Mouse (Mus musculus) kidney, adult 2 months (tissue): Measurements from ENCODE around the gene Gatd1. TPM values are rescaled to one million over a fixed set of nuclear protein-coding genes. Genes with fewer than 3 reads are reported as not detected.
A peak's percentile ranks its signal among the peaks of the same experiment; 100 is the strongest.

ENCODE experiments used
- DNase-seq: peaks from one replicate; pipeline ENCODE4 v3.0.0; 2021
- H3K27ac ChIP-seq: fragments of 200-500 bp; 2 replicates; pipeline ENCODE4 v1.5.1; 2012; ENCODE audit warnings: low read depth, low read length, control low read depth, inconsistent platforms; ENCODE audit not compliant: insufficient read depth
- H3K27me3 ChIP-seq: fragments of 200-500 bp; replicated peaks from 2 replicates; pipeline ENCODE4 v1.6.1; 2012; ENCODE audit warnings: mild to moderate bottlenecking, moderate library complexity, low read length, inconsistent platforms; ENCODE audit not compliant: control insufficient read depth, insufficient read depth
- H3K36me3 ChIP-seq: fragments of 200-500 bp; 2 replicates; pipeline ENCODE4 v1.6.1; 2012; ENCODE audit warnings: mild to moderate bottlenecking, moderate library complexity, low read length, inconsistent platforms; ENCODE audit not compliant: control insufficient read depth, insufficient read depth
- H3K4me1 ChIP-seq: fragments of 200-500 bp; 2 replicates; pipeline ENCODE4 v1.6.1; 2011; ENCODE audit warnings: low read length; ENCODE audit not compliant: control insufficient read depth, insufficient read depth
- H3K4me3 ChIP-seq: fragments of 200-500 bp; 2 replicates; pipeline ENCODE4 v1.5.1; 2011; ENCODE audit warnings: mild to moderate bottlenecking, low read depth, low read length, control low read depth; ENCODE audit not compliant: insufficient read depth
- CTCF ChIP-seq: fragments of 200-500 bp; conservative IDR thresholded peaks from 2 replicates; pipeline ENCODE4 v1.5.1; 2011; ENCODE audit warnings: low read depth, mild to moderate bottlenecking, control low read depth, low read length, moderate library complexity, mixed read lengths; ENCODE audit not compliant: insufficient read depth, insufficient read length
- POLR2A ChIP-seq: fragments of 200-500 bp; IDR thresholded peaks from one replicate; pipeline ENCODE4 v1.6.1; 2011; ENCODE audit warnings: low read depth, low read length, control low read depth
- WGBS: fragments of 180-500 bp; shearing (Covaris S2); methylation state at CpG from one replicate; pipeline ENCODE4 v1.1.7; 2018; 5-methylcytosine and 5-hydroxymethylcytosine counted together
- polyA plus RNA-seq: library from polyadenylated mRNA; depleted of rRNA; stranded (reverse); fragments of >200 nt; gene quantifications from 2 replicates; pipeline ENCODE4 v1.2.3, GENCODE M21; 2012

Gatd1 gene
- polyA plus RNA-seq, 1 experiment: 51.7 TPM

DNA sequence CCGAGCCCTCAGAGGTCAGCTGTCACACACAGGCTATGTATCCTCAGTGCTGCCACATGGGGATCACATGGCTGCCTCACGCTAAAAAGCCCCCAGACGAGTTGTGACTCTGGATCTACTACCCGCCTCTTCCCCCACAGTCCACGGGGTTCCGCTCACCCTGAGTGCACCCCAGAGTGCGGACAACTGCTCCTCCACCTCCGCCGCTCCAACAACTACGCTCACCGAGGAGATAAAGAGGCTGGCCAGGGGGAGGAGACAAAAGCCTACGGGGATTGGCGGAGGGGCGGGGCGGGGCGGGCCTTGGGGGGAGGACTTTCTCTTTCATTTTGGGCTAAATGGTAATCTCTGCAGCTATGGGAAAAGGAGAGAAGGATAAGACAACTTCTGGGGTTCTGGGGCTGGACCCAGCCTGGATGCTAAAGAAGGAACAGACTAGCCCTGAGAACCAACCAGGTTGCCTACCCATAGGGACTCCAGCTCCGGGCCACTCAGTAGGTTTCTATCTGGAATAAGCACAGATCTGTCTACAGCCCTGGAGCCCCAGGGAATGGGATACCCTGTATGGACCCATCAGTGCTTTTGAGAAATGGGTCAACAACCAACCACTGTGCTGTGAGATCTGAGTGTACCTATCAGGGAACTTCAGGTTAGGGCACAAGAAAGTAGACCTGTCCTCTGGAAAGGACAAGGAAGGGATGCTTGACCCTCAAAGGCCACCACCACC is 21.4 kb upstream of the Gatd1 start:
- H3K27me3 ChIP-seq: no peaks in the 10 kb centered on the region
- H3K4me3 ChIP-seq: peak overlapping the region; percentile 60
- TF ChIP-seq POLR2A (no peak), CTCF (no peak)
- peaks cover 36% of the 10 kb centered on the region for H3K4me1 ChIP-seq
- peak overlapping the region; percentile 45; the same call in 1 of the 2 replicates for H3K27ac ChIP-seq
- DNase-seq: peak; percentile 72
- no peaks in the 10 kb centered on the region for H3K36me3 ChIP-seq
- WGBS: 6% methylated on average over 17 of the region's 17 CpGs

DNA sequence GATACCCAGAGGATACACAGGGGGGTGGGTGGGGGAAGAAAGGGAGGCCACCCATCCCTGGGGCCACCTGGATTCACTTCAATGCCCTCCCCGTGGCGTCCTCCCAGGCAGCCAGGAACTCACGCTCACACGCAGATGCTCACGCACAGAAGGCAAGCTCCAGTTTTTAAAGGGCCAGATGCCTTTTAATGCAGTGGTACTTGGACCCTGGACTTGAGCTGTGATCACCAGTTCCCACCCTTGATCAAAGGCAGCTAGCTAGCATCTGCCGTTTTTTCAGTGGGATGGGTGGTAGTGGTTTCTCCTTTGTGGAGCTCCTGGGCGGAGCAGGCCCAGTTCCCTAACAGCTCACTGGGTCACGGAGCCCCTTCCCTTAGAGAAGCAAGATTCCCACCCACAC is 20.5 kb upstream of the Gatd1 start:
- WGBS: 21% methylated on average over 8 of the region's 8 CpGs
- Histone ChIP-seq H3K27me3 (no peaks in the 10 kb centered on the region), H3K4me1 (peaks cover 36% of the 10 kb centered on the region), H3K27ac (no peak overlapping the region), H3K4me3 (peak overlapping the region; percentile 60; the same call in 1 of the 2 replicates), H3K36me3 (no peaks in the 10 kb centered on the region)
- DNase-seq: peak; percentile 56
- TF ChIP-seq CTCF (no peak), POLR2A (no peak)

DNA sequence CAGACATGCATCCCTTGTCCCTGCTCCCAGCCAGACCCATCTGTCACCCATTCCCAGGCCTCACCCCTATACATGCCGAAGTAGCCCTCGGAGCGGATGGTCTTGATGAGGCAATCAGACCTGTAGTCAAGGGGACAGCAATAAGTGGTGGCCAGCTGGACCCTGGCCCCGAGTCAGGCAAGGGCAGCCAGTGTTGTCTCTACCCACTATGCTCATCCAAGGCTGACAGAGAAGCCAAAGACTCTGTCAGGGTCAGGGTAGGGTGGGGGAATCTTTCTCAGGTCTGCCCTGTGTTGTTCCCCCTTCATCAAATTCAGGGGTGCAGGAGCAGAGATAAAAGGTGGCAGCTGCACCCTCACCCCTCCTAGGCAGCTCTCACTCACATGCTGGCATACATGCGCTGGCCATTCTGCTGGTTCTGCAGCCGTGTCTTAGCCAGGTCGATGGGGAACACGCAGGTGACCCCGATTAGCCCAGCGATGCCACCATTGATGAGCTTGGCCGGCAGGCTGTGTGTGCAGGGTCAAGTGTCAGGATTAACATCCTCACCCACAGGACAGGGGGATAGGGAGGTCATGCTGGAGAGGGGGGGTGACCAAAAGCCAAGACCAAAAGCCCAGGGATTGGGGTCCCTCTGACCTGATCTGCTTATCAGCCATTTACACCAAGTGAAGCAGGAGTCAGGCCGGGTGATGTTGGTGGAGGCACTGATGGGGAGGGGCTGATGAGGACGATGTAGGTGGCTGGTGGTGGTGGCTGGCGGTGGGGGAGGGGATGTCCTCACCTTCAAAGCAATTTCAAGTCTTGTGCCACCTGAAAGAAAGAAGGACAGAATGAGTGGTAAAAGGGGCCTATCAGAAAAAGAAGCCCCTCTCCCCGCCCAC is 19.8 kb upstream of the Gatd1 start:
- 79% methylated on average over 15 of the region's 15 CpGs for WGBS
- TF ChIP-seq CTCF (no peak), POLR2A (no peak)
- Histone ChIP-seq H3K4me3 (0 out of 2 replicates have a peak overlapping the region, but pooled peaks have one; percentile 60), H3K27me3 (no peaks in the 10 kb centered on the region), H3K27ac (no peak overlapping the region), H3K4me1 (peaks cover 36% of the 10 kb centered on the region), H3K36me3 (no peaks in the 10 kb centered on the region)
- DNase-seq: no peak

DNA sequence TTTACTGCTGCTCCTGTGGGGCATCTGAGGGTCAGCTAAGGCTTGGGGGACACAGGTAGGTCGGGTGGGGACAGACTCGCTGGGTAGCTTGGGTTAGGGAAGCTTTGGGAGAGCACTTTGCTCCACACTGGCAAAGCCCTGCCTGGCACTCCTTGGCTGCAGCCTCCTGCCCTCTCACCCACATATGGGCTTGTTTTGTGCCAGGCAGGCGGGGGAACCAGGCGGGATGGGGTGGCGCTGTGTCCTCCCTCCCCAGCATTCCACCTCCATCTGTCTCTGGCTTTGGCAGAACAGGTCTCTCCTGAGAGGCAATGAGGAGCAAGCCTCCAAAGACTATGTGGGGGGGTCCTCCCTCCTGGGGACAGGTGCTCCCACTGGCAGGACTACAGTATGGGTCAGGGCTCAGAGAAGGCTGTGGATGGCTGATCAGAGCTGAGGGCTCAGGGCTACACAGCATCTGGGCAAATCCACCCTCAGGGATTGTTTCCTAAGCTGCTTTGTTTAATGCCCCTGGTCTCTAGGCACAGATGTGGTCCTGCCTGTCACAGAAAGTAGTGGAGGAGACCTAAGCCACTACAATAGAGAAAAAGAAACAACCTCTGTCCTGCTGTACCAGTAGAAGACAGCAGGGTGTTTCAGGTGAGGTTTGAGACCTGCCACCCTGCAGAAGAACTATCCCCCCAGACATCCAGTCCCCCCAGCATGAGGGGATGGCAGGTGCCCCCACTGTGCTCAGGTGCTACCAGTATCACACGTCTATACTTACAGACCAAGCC is 19.0 kb upstream of the Gatd1 start:
- TF ChIP-seq CTCF (no peak; the same call in 1 of the 2 replicates), POLR2A (no peak)
- H3K27ac ChIP-seq: no peak overlapping the region
- peak; percentile 80 for DNase-seq
- no peaks in the 10 kb centered on the region for H3K36me3 ChIP-seq
- H3K4me1 ChIP-seq: peaks cover 36% of the 10 kb centered on the region
- no peak overlapping the region for H3K4me3 ChIP-seq
- WGBS: 50% methylated on average over 6 of the region's 6 CpGs
- no peaks in the 10 kb centered on the region for H3K27me3 ChIP-seq

DNA sequence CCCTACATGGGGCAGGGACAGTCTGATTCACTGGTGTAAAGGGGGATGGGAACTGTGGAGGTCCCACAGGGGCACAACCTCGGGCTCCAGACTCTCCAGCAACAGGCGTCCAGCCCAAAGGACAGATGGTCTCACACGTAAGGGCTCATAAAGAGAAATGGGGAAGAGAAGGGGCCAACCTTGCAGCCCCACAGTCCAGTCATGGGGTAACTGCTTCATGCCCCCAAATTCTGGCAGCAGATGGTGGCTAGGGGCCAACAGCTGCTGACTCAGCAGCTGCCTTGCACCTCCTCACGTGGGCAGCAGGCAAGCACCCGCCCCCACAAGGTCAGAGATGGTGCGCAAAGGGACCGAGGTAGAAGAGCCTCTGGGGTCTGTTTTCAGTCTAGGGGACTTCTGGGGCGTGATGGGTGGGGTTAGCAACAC is 18.3 kb upstream of the Gatd1 start:
- Histone ChIP-seq H3K27ac (no peak overlapping the region), H3K4me1 (peaks cover 36% of the 10 kb centered on the region), H3K4me3 (no peak overlapping the region), H3K36me3 (no peaks in the 10 kb centered on the region), H3K27me3 (no peaks in the 10 kb centered on the region)
- peak; percentile 49 for DNase-seq
- no peak for TF ChIP-seq POLR2A
- no peak for TF ChIP-seq CTCF
- WGBS: 64% methylated on average over 8 of the region's 8 CpGs

DNA sequence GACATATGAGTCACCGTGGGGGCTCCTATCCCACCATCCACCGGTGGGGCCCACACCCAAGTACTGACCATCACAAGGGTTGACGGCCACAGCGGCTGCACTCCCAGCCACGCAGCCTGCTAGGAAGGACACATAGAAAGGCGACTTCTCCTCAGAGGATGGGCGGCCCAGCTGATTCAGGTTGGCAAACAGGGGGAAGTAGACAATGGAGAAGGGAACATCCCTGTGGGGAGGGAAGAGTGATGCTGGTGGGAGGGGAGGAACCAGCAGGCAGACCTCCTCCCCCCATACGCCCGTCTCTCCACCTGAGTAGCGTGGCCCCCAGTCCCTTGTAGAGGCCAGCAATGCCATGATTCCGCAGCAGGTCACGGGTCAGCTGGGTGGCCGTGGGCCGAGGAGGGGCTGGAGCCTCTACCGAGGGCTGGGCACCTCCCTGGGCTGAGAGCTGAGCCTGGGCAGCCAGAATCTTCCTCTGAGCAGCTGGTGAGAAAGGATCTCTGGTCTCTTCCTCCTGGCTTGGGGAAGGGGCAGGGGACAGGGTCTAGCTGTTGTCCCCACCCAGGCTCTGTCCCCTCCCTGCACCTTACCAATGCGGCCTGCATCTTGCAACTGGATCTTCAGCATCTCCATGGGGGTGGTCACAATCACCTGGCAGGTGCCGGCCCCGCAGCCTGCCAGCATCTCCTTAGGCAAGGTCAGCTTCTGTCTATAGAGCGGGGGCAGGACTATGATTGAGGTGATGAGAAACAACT is 17.7 kb upstream of the Gatd1 start:
- DNase-seq: no peak
- Histone ChIP-seq H3K4me3 (no peak overlapping the region), H3K4me1 (peaks cover 31% of the 10 kb centered on the region), H3K27ac (no peak overlapping the region), H3K27me3 (no peaks in the 10 kb centered on the region), H3K36me3 (no peaks in the 10 kb centered on the region)
- TF ChIP-seq CTCF: no peak
- no peak for TF ChIP-seq POLR2A
- 95% methylated on average over 19 of the region's 19 CpGs for WGBS
